Mouse (Mus musculus) neural tube, embryonic 13.5 days (tissue): ENCODE results near the gene H2afj. TPM values are rescaled to one million over a fixed set of nuclear protein-coding genes. Genes with fewer than 3 reads are reported as not detected.

Source experiments
- ATAC-seq: fragments of 200-750 bp; cut with Nextera tagmentation; 2 replicates; pipeline ENCODE4 v1.8.0; 2017; ENCODE audit warnings: low read depth, mild to moderate bottlenecking, moderate TSS enrichment, moderate library complexity
- H3K27ac ChIP-seq: fragments of 300-500 bp; sonication (generic); replicated peaks from 2 replicates; pipeline ENCODE4 v1.5.1; 2015; ENCODE audit warnings: moderate library complexity, mild to moderate bottlenecking, inconsistent platforms
- H3K27me3 ChIP-seq: fragments of 300-500 bp; sonication (generic); 2 replicates; pipeline ENCODE4 v1.6.1; 2015; ENCODE audit warnings: mild to moderate bottlenecking, inconsistent platforms
- H3K36me3 ChIP-seq: fragments of 300-500 bp; sonication (generic); 2 replicates; pipeline ENCODE4 v1.6.1; 2015; ENCODE audit warnings: mild to moderate bottlenecking, inconsistent platforms
- H3K4me1 ChIP-seq: fragments of 300-500 bp; sonication (generic); replicated peaks from 2 replicates; pipeline ENCODE4 v1.6.1; 2015; ENCODE audit warnings: inconsistent platforms
- H3K4me2 ChIP-seq: fragments of 300-500 bp; sonication (generic); 2 replicates; pipeline ENCODE4 v1.6.1; 2015; ENCODE audit warnings: inconsistent platforms, mild to moderate bottlenecking, moderate library complexity
- H3K4me3 ChIP-seq: fragments of 300-500 bp; sonication (generic); 2 replicates; pipeline ENCODE4 v1.5.1; 2015; ENCODE audit warnings: mild to moderate bottlenecking, inconsistent platforms
- H3K9ac ChIP-seq: fragments of 300-500 bp; sonication (generic); 2 replicates; pipeline ENCODE4 v1.6.1; 2015; ENCODE audit warnings: moderate library complexity, mild to moderate bottlenecking, inconsistent platforms
- H3K9me3 ChIP-seq: fragments of 300-500 bp; sonication (generic); 2 replicates; pipeline ENCODE4 v1.6.1; 2016; ENCODE audit warnings: inconsistent platforms
- WGBS: fragments of 180-500 bp; shearing (Covaris S2); methylation state at CpG from one replicate; pipeline ENCODE4 v1.1.7; 2015; 5-methylcytosine and 5-hydroxymethylcytosine counted together
- polyA plus RNA-seq: library from polyadenylated mRNA; unstranded; fragments of >200 nt; fragmentation: Nextera tagmentation; extraction: Ambion mirVana; gene quantifications from 2 replicates; pipeline ENCODE4 v1.2.1, GENCODE M21; 2015

The H2afj gene
- polyA plus RNA-seq, 1 experiment from 2014 or later, result 135 TPM

- peaks cover 21% of the 10 kb centered on the region for H3K36me3 ChIP-seq
- H3K4me1 ChIP-seq, result peaks cover 29% of the 10 kb centered on the region
- H3K27me3 ChIP-seq, result no peaks in the 10 kb centered on the region
- H3K9ac ChIP-seq, result peak overlapping the region; percentile 81
- WGBS, result 1% methylated on average over 28 of the region's 28 CpGs
- H3K4me2 ChIP-seq, result peak overlapping the region; percentile 99
- ATAC-seq, result peak; percentile 25
- peak overlapping the region; percentile 81 for H3K4me3 ChIP-seq
- H3K27ac ChIP-seq, result peak overlapping the region; percentile 61
- H3K9me3 ChIP-seq, result no peaks in the 10 kb centered on the region
These were observed 595 bp downstream of the H2afj start for GRCm38 (mm10) chr6:136808631-136809046.

GRCm38 (mm10) chr6:136809077-136809476 lies 1.0 kb downstream of the H2afj start:
- Histone ChIP-seq H3K4me3 (peak overlapping the region; percentile 81), H3K4me2 (peak overlapping the region; percentile 99), H3K4me1 (peaks cover 29% of the 10 kb centered on the region), H3K9me3 (no peaks in the 10 kb centered on the region), H3K36me3 (peaks cover 25% of the 10 kb centered on the region), H3K27me3 (no peaks in the 10 kb centered on the region), H3K27ac (no peak overlapping the region), H3K9ac (peak overlapping the region; percentile 81)
- no peak for ATAC-seq
- WGBS, result 37% methylated on average over 14 of the region's 14 CpGs

GRCm38 (mm10) chr6:136809673-136810072 lies 1.6 kb downstream of the H2afj start:
- 76% methylated on average over 13 of the region's 13 CpGs for WGBS
- no peak for ATAC-seq
- Histone ChIP-seq H3K4me3 (peak overlapping the region; percentile 81; the same call in 1 of the 2 replicates), H3K36me3 (peaks cover 31% of the 10 kb centered on the region), H3K9me3 (no peaks in the 10 kb centered on the region), H3K9ac (no peak overlapping the region), H3K4me2 (peak overlapping the region; percentile 99), H3K4me1 (peaks cover 28% of the 10 kb centered on the region), H3K27me3 (no peaks in the 10 kb centered on the region), H3K27ac (no peak overlapping the region)

GRCm38 (mm10) chr6:136811196-136811595 lies 3.2 kb downstream of the H2afj start:
- Histone ChIP-seq H3K4me1 (peaks cover 23% of the 10 kb centered on the region), H3K27ac (no peak overlapping the region), H3K36me3 (peaks cover 44% of the 10 kb centered on the region), H3K4me2 (no peak overlapping the region), H3K27me3 (no peaks in the 10 kb centered on the region), H3K4me3 (no peak overlapping the region), H3K9me3 (no peaks in the 10 kb centered on the region), H3K9ac (no peak overlapping the region)
- no peak for ATAC-seq
- 93% methylated on average over 10 of the region's 10 CpGs for WGBS

- Histone ChIP-seq H3K4me2 (no peak overlapping the region), H3K27me3 (no peaks in the 10 kb centered on the region), H3K4me1 (peaks cover 18% of the 10 kb centered on the region), H3K9ac (no peak overlapping the region), H3K9me3 (no peaks in the 10 kb centered on the region), H3K4me3 (no peak overlapping the region), H3K36me3 (peaks cover 62% of the 10 kb centered on the region), H3K27ac (no peak overlapping the region)
- ATAC-seq, result no peak
- WGBS, result 48% methylated on average over 4 of the region's 4 CpGs
These were observed 5.1 kb downstream of the H2afj start for GRCm38 (mm10) chr6:136813117-136813516.

- H3K9me3 ChIP-seq, result no peaks in the 10 kb centered on the region
- H3K36me3 ChIP-seq, result peaks cover 84% of the 10 kb centered on the region
- no peak overlapping the region for H3K4me3 ChIP-seq
- H3K4me1 ChIP-seq, result 0 out of 2 replicates have a peak, but pooled peaks cover under 1% of the 10 kb centered on the region
- H3K4me2 ChIP-seq, result no peak overlapping the region
- WGBS, result 94% methylated on average over 7 of the region's 7 CpGs
- no peaks in the 10 kb centered on the region for H3K27me3 ChIP-seq
- H3K9ac ChIP-seq, result no peak overlapping the region
- no peak for ATAC-seq
- no peak overlapping the region for H3K27ac ChIP-seq
These were observed 7.3 kb downstream of the H2afj start for GRCm38 (mm10) chr6:136815381-136815780.

- H3K9me3 ChIP-seq, result no peaks in the 10 kb centered on the region
- 94% methylated on average over 21 of the region's 21 CpGs for WGBS
These were observed 8.8 kb downstream of the H2afj start for GRCm38 (mm10) chr6:136816826-136817225.

GRCm38 (mm10) chr6:136817549-136817948 lies 9.5 kb downstream of the H2afj start:
- Histone ChIP-seq H3K36me3 (peaks cover 93% of the 10 kb centered on the region), H3K27ac (no peak overlapping the region), H3K9ac (no peak overlapping the region), H3K4me1 (no peaks in the 10 kb centered on the region), H3K4me3 (no peak overlapping the region), H3K27me3 (no peaks in the 10 kb centered on the region), H3K4me2 (no peak overlapping the region), H3K9me3 (no peaks in the 10 kb centered on the region)
- WGBS, result 91% methylated on average over 3 of the region's 3 CpGs
- ATAC-seq, result no peak

More at GRCm38 (mm10) chr6:136816826-136817225, 8.8 kb downstream of the H2afj start:
- Histone ChIP-seq H3K27me3 (no peaks in the 10 kb centered on the region), H3K9ac (no peak overlapping the region), H3K4me2 (no peak overlapping the region), H3K36me3 (peaks cover 93% of the 10 kb centered on the region), H3K4me3 (no peak overlapping the region), H3K27ac (no peak overlapping the region), H3K4me1 (no peaks in the 10 kb centered on the region)
- ATAC-seq, result no peak

GRCm38 (mm10) chr6:136820381-136820780 lies 12.3 kb downstream of the H2afj start:
- no peak overlapping the region for H3K27ac ChIP-seq
- 97% methylated on average over 21 of the region's 21 CpGs for WGBS
- H3K4me3 ChIP-seq, result no peak overlapping the region
- H3K9me3 ChIP-seq, result no peaks in the 10 kb centered on the region
- no peak overlapping the region for H3K4me2 ChIP-seq
- no peaks in the 10 kb centered on the region for H3K4me1 ChIP-seq
- H3K9ac ChIP-seq, result no peak overlapping the region
- no peak for ATAC-seq
- H3K36me3 ChIP-seq, result peaks cover 90% of the 10 kb centered on the region
- H3K27me3 ChIP-seq, result no peaks in the 10 kb centered on the region

GRCm38 (mm10) chr6:136821086-136821485 lies 13.0 kb downstream of the H2afj start:
- WGBS, result 94% methylated on average over 18 of the region's 18 CpGs

GRCm38 (mm10) chr6:136824987-136825386 lies 16.9 kb downstream of the H2afj start:
- 95% methylated on average over 8 of the region's 8 CpGs for WGBS
- no peaks in the 10 kb centered on the region for H3K9me3 ChIP-seq
- H3K27ac ChIP-seq, result no peak overlapping the region
- H3K4me1 ChIP-seq, result peaks cover 15% of the 10 kb centered on the region
- H3K36me3 ChIP-seq, result peaks cover 52% of the 10 kb centered on the region
- no peak overlapping the region for H3K4me2 ChIP-seq
- no peak overlapping the region for H3K4me3 ChIP-seq
- no peak for ATAC-seq
- no peak overlapping the region for H3K9ac ChIP-seq
- 0 out of 2 replicates have a peak, but pooled peaks cover under 1% of the 10 kb centered on the region for H3K27me3 ChIP-seq

More at GRCm38 (mm10) chr6:136821086-136821485, 13.0 kb downstream of the H2afj start:
- Histone ChIP-seq H3K4me2 (no peak overlapping the region), H3K4me1 (no peaks in the 10 kb centered on the region), H3K9ac (no peak overlapping the region), H3K27me3 (no peaks in the 10 kb centered on the region), H3K9me3 (no peaks in the 10 kb centered on the region), H3K27ac (no peak overlapping the region), H3K4me3 (no peak overlapping the region), H3K36me3 (peaks cover 88% of the 10 kb centered on the region)
- ATAC-seq, result no peak

- Histone ChIP-seq H3K4me2 (peak overlapping the region; percentile 83), H3K27ac (peak overlapping the region; percentile 67; the same call in 1 of the 2 replicates), H3K9me3 (no peaks in the 10 kb centered on the region), H3K4me3 (peak overlapping the region; percentile 98), H3K36me3 (peaks cover 30% of the 10 kb centered on the region), H3K4me1 (peaks cover 15% of the 10 kb centered on the region), H3K27me3 (peaks cover 16% of the 10 kb centered on the region; the same call in 1 of the 2 replicates), H3K9ac (peak overlapping the region; percentile 98)
- ATAC-seq, result no peak
- 22% methylated on average over 7 of the region's 7 CpGs for WGBS
These were observed 19.1 kb downstream of the H2afj start for GRCm38 (mm10) chr6:136827116-136827515.

GRCm38 (mm10) chr6:136827516-136827880 lies 19.5 kb downstream of the H2afj start, which contains the start of gene BC049715:
TSS of gene BC049715 (plus strand) at chr6:136827626.
- H3K4me1 ChIP-seq, result peaks cover 15% of the 10 kb centered on the region
- H3K27me3 ChIP-seq, result peaks cover 16% of the 10 kb centered on the region; the same call in 1 of the 2 replicates
- H3K9ac ChIP-seq, result peak within 1 kb of the TSS; percentile 98
- peak within 1 kb of the TSS; percentile 98 for H3K4me3 ChIP-seq
- H3K4me2 ChIP-seq, result peak within 1 kb of the TSS; percentile 83
- ATAC-seq, result no peak
- H3K27ac ChIP-seq, result peak within 1 kb of the TSS; percentile 91
- peaks cover 27% of the 10 kb centered on the region for H3K36me3 ChIP-seq
- H3K9me3 ChIP-seq, result no peaks in the 10 kb centered on the region
- WGBS, result under 1% methylated on average over 34 of the region's 34 CpGs
